Mouse (Mus musculus) myocyte (in vitro differentiated cells): ENCODE results near the gene Gpx7.

ENCODE experiments used
- E2F4 ChIP-seq: IDR thresholded peaks from one replicate; pipeline ENCODE4 v1.6.1; 2011; ENCODE audit warnings: mild to moderate bottlenecking, control low read depth, moderate library complexity; ENCODE audit not compliant: insufficient read depth
- MAX ChIP-seq: IDR thresholded peaks from one replicate; pipeline ENCODE4 v1.6.1; 2011; ENCODE audit warnings: low read depth, mild to moderate bottlenecking, control low read depth
- MYOD1 ChIP-seq, 3 experiments: IDR thresholded peaks; one replicate each; pipeline ENCODE4 v1.6.1; 2011; ENCODE audit warnings: control low read depth in 2 of 3, low read depth in 2 of 3, mild to moderate bottlenecking in 2 of 3, moderate library complexity in 1 of 3; ENCODE audit not compliant: insufficient read length in 2 of 3, control insufficient read depth in 1 of 3
- MYOG ChIP-seq, 3 experiments: IDR thresholded peaks; one replicate each; pipeline ENCODE4 v1.6.1; 2011; ENCODE audit warnings: control low read depth in 2 of 3, low read depth in 2 of 3, mild to moderate bottlenecking in 2 of 3; ENCODE audit not compliant: insufficient read length in 2 of 3, control insufficient read depth in 1 of 3, insufficient read depth in 1 of 3
- POLR2A ChIP-seq: IDR thresholded peaks from one replicate; pipeline ENCODE4 v1.6.1; 2011; ENCODE audit warnings: low read depth, mild to moderate bottlenecking, control low read depth, moderate library complexity; ENCODE audit not compliant: insufficient read length
- POLR2AphosphoS2 ChIP-seq: IDR thresholded peaks from one replicate; pipeline ENCODE4 v1.6.1; 2011; ENCODE audit warnings: low read depth, control low read depth; ENCODE audit not compliant: insufficient read length
- SRF ChIP-seq: IDR thresholded peaks from one replicate; pipeline ENCODE4 v1.6.1; 2011; ENCODE audit warnings: low read depth; ENCODE audit not compliant: control insufficient read depth, insufficient read length
- USF1 ChIP-seq: IDR thresholded peaks from one replicate; pipeline ENCODE4 v1.6.1; 2011; ENCODE audit warnings: low read depth, mild to moderate bottlenecking, control low read depth, moderate library complexity

GRCm38 (mm10) chr4:108406861-108407401 is at the start of gene Gpx7:
- no peak for TF ChIP-seq POLR2A
- no peak for TF ChIP-seq E2F4
- TF ChIP-seq MYOD1 (IDR thresholded peaks at IDR 0.05; ENCODE audit: control insufficient read depth in 1 of 3, insufficient read length in 2 of 3, low read depth in 2 of 3): peak in 2 of 3 experiments; percentile 50 to 65
- TF ChIP-seq USF1: no peak
- TF ChIP-seq MAX: no peak
- TF ChIP-seq MYOG (IDR thresholded peaks at IDR 0.05; ENCODE audit: control insufficient read depth in 1 of 3, insufficient read depth in 1 of 3, insufficient read length in 2 of 3, low read depth in 2 of 3): peak in 2 of 3 experiments; percentile 63 to 76
- no peak for TF ChIP-seq POLR2AphosphoS2
- no peak for TF ChIP-seq SRF
